Mouse (Mus musculus): Measurements from ENCODE around the gene Ppp1r26.

Gene Ppp1r26

DNA sequence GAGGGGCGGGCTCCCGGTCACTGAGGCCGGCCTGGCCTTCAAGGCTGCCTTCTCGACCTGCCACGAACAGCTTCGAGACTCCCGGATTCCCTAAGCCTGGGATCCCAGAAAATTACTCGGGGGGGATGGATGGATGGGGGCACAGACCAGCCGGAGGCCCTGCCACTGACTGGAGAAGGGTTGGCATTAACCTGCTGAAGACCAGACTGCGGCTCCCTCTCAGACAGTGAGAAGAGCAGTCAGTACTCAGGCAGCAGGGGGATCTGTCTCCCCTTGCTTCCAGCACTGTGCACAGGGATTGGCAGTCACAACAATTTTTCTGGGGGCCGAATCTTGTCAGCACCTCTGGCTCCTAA is 693 bp downstream of the Ppp1r26 start:
- no peak for DNase-seq

DNA sequence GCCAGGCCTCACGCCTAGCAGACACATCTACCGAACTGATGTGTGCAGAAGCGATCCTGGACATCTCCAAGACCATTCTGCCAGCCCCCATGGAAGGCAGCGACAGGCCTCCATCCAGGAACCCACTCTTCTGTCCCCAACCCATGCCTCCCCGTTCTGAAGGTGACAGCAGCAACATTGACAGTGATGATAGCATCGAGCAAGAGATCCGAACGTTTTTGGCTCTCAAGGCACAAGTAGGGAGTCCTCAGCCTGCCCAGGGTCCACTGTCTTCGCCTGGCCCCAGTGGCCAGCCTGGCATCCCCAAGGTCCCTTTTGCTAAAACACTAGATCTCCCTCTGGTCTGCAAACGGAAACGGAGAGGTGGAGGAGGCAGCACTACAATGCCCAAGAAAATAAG is 5.1 kb downstream of the Ppp1r26 start:
- DNase-seq = no peak

DNA sequence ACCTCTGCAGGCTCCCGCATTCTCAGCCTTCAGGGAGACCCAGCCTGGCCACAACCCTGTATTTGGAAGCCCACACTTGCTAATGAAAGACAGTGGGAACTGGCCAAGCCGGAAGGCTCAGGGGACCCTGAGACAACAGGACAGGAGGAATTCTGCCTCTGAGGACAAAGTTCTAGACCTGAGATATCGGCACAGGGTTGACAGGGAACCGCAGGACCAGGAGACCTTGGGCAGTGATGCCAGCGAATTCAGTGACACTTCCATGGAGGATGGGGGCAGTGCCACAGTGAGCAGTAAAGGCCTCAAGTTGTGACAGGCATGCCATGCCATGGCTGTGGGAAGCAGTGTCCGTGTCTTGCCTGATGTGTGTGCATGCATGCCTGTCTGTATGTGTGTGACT is 6.9 kb downstream of the Ppp1r26 start:
- no peak for DNase-seq

GRCm38 (mm10) chr2:28456616-28457015 is 10.0 kb downstream of the Ppp1r26 start:
- no peak for DNase-seq

DNA sequence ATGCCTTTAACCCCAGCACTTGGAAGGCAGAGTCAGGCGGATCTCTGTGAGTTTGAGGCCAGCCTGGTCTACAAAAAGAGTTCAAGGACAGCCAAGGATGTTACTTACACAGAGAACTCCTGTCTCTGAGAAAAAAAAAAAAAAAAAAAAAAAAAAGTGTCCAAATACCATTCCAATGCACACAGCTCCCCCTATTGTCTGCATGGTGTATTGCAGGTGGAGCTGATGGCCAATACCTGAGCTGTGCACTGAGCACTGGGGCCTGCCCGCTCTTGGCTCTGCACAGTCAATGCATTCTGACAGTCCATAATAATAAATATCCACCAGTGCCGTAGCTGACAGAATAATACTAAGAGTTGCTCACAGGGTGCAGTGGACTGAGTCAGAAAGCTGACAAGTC is 17.3 kb downstream of the Ppp1r26 start:
- DNase-seq = peak; percentile 63

DNA sequence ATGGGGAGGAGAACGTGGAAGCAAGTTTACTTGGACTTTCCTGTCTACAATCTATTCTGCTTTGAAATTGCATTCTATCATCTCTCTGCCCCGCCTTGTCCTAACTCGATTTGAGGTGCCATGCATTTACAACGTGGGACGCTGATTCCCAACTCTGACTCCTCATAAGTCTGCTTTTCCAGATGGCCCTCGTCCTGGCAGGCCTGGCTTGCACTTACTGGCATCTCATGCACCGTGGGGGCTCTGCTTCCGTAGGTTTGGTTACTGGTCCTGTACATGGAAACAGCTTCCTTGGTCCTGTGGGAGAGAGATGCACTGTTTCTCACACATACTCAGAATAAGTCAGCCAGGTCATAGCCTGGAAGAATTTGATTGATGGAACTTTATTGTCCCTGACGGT is 18.3 kb downstream of the Ppp1r26 start:
- DNase-seq = no peak

GRCm38 (mm10) chr2:28465836-28466518 is 19.4 kb downstream of the Ppp1r26 start, which contains the start of gene 1700007K13Rik:
1700007K13Rik (minus strand) TSS chr2:28466332.
- DNase-seq = peak; percentile 81

- DNase-seq = peak; percentile 86
Observed at GRCm38 (mm10) chr2:28467860-28468485, 21.4 kb downstream of the Ppp1r26 start, which contains the start of gene Mrps2. Mrps2 (plus strand) TSS chr2:28468066.

- DNase-seq = peak; percentile 35
Observed at GRCm38 (mm10) chr2:28468486-28469225, 22.1 kb downstream of the Ppp1r26 start.

- no peak for DNase-seq
Observed at GRCm38 (mm10) chr2:28469461-28469860, 22.9 kb downstream of the Ppp1r26 start.

GRCm38 (mm10) chr2:28470591-28470990 is 24.0 kb downstream of the Ppp1r26 start:
- DNase-seq = no peak

- peak; percentile 5 for DNase-seq
Observed at GRCm38 (mm10) chr2:28472011-28472410, 25.4 kb downstream of the Ppp1r26 start.

- peak; percentile 0 for DNase-seq
Observed at GRCm38 (mm10) chr2:28477993-28478392, 31.4 kb downstream of the Ppp1r26 start.

GRCm38 (mm10) chr2:28479208-28480204 is 32.9 kb downstream of the Ppp1r26 start:
- peak; percentile 2 for DNase-seq

DNA sequence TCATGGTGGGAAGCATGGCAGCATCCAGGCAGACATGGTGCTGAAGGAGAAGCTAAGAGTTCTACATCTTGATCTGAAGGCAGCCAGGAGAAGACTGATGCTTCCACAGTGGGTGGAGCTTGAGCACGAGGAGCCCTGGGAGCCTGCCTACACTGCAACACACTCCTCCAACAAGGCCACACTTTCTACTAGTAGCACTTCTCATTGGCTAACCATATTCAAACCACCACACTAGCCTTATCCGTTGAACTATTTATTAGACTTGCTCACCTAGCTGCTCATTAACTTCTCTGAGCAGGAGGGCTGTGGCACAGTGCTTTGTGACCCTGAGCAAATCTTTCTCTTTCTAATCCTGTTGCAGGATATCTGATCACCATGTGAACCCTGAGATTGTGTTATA is 37.3 kb downstream of the Ppp1r26 start:
- no peak for DNase-seq

GRCm38 (mm10) chr2:28494521-28494920 is 47.9 kb downstream of the Ppp1r26 start:
- peak; percentile 1 for DNase-seq

GRCm38 (mm10) chr2:28495207-28495756 is 48.7 kb downstream of the Ppp1r26 start:
- DNase-seq = peak; percentile 1

DNA sequence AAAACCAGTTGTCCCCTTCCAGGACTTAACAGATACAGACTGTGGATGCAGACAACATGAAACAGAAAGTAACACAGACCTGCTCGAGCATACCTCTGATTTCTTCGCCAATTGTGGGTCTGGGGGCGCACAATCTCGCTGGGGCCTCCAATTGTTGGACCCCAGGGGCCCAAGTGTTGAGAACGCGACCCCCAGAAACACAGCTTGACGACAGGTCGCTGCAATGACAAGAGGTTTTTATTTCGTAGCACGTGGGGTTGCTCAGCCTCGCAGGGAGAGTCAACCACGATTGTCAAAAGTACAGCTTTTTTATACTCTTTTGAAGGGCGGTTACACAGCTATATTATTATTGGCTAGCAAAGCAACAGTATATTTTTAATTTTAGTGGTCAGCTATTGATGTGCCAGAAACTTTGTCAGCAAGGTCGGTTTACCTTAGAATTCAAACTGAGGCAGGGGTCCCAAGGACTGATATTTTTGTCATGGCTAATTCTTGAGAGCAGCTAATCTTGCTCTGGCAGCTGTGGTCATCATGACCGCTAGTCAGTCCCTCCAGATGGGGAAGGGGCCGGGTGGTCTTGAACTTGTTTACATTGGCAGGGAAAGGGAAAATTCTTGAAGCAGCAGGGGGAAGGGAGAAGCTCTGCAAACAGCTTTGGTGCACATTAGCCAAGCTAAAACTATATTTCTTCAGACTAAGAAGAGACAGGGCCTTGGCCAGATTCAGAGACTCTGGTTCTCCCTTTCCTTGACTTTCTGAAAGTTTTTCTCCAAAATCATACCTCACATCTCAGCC is 49.4 kb downstream of the Ppp1r26 start:
- DNase-seq = peak; percentile 1

- peak; percentile 4 for DNase-seq
Observed at GRCm38 (mm10) chr2:28496671-28497070, 50.1 kb downstream of the Ppp1r26 start, which contains the start of gene Gbgt1. Gbgt1 (plus strand) TSS chr2:28496891.

DNA sequence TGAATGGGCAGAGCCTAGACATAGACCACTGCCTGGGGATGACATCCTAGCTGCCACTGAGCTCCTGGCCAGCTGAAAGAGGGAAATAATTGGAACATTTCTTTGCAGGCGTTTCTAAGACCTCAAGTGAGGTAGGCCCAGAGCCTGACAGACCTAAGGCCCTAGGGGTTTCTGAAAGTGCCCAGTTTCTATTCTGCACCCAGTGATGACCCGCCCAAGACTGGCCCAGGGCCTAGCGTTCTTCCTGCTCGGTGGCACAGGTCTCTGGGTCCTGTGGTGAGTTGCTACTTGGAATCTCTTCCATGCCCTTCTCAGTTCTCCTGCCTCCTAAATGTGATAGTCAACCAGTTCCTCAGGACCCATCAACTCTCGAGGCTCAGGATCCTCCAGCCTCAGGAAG is 51.0 kb downstream of the Ppp1r26 start:
- DNase-seq = peak; percentile 0

GRCm38 (mm10) chr2:28498431-28498830 is 51.8 kb downstream of the Ppp1r26 start:
- peak; percentile 0 for DNase-seq

Measured in cerebellum, adult 9-11 months (tissue).